Mouse (Mus musculus): ENCODE measurements around the gene Rpl39.
"Not testable (repeated sequence)": the region's sequence is repeated elsewhere in the genome, so short reads cannot be mapped to it uniquely, and the experiment has no call there.

The Rpl39 gene

DNA sequence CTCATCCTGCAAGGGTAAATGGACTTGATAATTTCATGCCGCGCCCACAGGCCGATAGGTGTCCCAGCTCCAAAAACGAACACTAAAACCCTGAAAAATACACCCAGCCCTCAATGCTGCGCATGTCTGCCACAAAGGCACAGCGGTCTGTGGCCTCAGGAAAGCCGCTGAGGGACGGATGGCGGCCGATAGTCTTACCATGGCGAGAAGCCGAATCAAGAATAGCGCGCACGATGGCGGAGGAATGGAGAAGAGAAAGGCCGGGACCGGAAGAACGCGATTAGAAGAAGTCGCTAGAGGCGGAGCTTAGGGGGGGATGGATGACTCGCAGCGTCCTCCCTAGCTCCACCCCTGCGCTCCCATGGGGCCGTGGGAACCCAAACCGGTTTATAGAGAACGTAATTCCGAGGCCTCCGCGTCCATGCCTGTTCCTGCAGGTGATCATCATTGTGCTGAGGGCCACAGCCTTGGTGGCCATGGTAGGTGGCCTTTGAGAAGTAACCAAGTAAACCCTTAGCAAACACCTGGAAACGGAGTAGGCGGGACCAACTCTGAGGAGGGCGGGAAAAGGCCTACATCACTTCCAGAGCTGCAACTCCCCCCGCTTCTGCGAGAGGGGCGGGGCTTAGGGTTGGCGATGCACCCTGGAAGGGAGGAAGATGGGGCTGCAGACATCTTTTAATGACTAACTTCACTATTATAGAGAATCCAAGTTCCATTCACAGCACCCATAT is at the start of gene Rpl39:
Rpl39 (minus strand) TSS at position 476 of the 734 bp plus-strand sequence.
- peak; percentile 84 for DNase-seq

DNA sequence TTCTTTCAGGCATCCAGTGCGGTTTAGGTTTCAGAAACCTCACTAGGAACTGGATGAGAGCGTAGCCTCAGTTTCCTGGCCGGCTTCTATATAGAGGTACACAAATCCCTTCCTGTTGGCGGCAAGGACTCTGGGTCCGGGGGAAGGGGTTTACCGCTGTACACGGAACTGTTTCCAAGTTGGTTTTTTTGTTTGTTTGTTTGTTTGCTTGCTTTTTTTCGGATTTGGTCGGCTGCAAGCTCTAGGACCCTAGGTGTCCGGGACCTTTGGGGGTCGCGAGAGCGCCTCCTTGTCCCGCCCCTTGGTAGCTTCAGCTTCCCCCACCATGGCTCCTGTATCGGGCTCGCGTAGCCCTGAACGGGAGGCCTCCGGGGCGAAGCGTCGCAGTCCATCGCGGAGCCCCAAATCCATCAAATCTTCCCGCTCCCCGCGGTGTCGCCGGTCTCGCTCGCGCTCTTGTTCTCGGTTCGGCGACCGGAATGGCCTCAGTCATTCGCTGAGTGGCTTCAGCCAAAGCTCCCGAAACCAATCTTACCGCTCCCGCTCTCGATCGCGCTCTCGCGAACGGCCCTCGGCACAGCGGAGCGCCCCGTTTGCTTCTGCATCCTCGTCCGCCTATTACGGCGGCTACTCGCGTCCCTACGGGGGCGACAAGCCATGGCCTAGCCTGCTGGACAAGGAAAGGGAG is 41.6 kb upstream of the Rpl39 start, which contains the start of gene Nkap:
Nkap (plus strand) TSS at position 125 of the 688 bp plus-strand sequence.
- DNase-seq: peak; percentile 74

DNA sequence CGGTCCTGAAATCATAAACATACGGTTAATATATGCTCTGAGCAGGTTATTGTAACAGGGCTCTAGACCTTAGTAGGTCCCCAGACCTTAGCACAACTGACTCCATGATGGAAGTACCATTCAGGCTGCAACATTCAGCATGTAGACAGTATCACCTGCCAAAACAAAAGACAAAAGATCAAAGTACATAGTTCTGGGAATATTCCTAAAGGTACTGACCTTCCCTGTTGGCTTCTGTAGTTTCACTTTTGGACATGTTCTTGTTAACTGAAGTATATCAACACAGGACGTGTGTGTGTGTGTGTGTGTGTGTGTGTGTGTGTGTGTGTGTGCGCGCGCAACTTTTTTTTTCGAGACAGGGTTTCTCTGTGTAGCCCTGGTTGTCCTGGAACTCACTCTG is 40.3 kb upstream of the Rpl39 start:
- DNase-seq: no peak

DNA sequence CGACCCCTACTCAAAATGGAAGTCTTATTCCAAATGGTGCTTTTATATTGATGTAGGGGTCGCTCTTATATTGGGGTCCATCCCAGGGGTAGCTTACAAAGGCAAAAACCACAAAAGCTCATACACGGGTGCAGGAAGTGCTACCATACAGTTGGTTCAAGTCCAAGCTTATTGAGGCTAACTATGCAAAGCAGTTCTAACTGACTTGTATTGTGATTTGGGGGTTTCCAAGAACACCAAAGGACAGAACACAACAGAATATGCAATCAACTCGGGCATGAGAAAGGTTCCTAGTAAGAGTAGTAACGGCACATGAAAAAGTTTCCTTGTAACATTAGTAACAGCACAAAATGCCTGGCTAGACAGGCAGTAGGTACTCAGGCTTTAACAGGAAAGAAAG is 35.0 kb upstream of the Rpl39 start:
- no peak for DNase-seq

DNA sequence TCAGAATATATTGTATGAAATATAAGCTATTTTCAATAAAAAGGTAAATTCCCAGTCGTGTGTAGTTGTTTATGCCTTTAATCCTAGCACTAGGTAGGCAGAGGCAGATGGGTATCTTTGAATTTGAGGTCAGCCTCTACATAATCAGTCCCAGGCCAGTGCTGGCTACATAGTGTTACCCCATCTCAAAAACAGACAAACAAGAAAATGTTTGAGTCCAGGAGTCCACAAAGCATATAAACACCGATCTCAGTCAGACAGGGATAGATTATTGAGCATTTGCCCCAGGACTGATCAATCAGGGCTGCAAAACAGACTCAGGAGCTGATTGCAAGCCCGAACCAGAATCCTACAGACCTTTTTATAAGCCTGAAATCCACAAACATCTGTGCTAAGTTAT is 34.4 kb upstream of the Rpl39 start:
- no peak for DNase-seq

DNA sequence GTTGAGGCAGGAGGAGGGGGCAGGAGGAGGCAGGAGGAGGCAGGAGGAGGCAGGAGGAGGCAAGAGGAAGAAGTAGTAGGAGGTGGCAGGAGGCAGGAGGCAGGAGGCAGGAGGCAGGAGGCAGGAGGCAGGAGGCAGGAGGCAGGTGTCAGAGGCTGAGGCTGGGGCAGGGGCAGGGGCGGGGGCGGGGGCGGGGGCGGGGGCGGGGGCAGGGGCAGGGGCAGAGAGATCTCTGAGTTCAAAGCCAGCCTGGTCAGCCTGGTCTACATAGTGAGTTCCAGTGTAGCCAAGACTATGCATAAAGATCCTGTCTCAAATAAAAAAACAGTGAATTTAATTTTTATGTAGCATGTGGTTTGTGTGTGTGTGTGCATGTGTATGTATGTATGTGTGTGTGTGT is 31.9 kb upstream of the Rpl39 start:
- DNase-seq: no peak

DNA sequence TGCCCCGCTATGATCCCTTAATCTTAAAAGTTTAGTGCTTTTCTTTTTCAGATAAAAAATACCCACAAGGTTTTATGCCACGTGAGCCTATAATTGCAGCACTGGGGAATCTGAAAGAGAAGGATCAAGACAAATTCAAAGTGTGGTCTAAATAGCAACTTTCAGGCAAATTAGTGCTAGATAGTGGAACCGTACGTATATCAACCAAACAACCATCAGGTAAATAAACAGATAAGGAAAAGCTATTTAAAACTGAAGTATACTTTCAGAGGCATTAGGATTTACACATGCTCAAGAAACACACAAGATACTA is 25.6 kb upstream of the Rpl39 start:
- no peak for DNase-seq

DNA sequence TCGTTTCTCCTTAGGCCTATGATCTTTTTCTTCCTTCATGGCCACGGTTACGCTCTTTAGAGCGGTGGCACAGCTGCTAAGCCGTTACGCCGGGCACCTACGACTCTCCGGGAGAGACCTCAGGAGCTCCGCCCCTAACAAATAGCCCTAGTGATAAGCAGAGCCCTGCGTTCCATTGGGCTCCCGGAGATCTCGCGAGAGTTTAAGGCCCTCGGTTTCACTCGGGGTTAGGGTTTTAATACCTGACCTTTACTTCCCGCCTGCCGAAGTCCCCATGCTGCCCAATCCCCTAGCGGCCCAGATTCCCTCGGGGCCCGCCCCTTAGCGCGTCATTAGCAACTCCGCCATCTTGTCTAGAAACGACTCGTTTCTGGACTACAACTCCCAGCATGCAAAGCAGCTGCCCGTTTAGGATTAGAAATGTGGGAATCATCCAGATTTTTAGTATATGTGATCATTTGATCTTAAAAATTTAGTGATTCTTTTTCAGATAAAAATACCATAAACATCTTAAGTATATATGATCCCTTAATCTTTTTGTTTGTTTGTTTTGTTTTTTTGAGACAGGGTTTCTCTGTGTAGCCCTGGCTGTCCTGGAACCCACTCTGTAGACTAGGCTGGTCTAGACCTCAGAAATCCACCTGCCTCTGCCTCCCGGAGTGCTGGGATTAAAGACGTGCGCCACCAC is 25.1 kb upstream of the Rpl39 start, which contains the start of gene Upf3b:
Upf3b (minus strand) TSS at position 130 of the 688 bp plus-strand sequence.
- peak; percentile 90 for DNase-seq

DNA sequence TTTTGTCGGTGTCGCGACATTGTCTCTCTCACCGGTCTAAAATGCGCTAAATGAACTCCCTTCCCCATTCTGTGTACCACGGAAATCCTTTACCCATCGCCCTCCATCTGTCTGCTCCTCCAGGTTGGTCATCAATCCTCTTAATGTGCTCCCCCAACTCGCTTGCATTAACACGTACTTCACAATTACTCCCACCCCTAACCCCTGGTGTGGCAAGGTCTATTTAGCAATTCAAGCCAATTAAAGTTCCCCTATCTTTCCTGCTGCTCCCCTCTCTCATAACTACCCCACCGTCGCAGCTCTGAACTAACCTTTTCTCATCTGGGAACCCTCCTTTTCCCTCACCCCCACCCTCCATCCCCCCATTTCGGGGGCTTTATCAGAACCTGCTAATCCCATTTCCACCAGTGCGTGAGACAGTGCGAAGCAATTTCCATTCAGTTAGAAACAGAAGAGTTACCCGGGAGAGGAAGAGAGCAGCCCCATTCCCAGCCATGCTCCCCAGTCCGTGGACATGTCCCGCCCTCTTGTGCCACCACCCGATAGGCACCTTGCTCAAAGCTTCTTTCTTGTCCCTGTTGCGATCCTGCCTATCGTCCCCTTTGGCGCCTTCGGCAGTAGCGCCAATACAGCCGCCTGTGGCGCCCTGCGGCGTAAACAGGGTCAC is 24.5 kb upstream of the Rpl39 start:
- DNase-seq: no peak

DNA sequence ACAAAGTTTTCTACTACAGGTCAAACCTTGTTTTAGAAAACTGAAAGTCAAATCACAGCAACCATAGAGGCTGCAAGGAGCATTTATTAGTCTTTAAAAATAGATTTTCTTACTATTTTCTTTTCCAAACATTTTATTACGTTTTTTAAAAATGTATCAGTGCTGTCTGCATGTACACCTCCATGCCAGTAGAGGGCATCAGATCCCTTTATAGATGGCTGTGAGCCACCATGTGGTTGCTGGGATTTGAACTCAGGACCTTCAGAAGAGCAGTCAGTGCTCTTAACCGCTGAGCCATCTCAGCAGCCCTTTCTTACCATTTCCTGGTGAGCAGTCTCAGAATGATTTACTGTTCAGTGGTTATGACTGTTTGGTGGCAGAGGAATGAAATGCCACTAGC is 18.6 kb upstream of the Rpl39 start:
- DNase-seq: no peak

DNA sequence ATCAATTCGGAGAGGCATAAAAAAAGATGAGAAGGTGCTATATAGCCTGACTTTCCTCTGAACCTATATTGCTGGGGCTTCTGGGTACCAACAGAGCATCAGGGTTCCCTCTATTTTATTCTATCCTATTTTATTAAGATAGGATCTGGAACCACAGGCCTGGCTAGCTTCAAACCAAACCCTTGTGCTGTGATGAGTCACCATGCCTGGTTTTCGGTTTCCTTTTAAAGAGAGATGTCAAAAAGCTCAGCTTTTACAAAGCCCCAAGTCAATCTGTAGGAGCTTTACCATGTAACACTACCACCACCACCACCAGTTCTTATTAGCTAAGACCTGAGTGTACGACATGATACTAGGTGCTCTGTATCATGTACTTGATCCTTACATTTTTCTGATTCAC is 13.5 kb upstream of the Rpl39 start:
- no peak for DNase-seq

DNA sequence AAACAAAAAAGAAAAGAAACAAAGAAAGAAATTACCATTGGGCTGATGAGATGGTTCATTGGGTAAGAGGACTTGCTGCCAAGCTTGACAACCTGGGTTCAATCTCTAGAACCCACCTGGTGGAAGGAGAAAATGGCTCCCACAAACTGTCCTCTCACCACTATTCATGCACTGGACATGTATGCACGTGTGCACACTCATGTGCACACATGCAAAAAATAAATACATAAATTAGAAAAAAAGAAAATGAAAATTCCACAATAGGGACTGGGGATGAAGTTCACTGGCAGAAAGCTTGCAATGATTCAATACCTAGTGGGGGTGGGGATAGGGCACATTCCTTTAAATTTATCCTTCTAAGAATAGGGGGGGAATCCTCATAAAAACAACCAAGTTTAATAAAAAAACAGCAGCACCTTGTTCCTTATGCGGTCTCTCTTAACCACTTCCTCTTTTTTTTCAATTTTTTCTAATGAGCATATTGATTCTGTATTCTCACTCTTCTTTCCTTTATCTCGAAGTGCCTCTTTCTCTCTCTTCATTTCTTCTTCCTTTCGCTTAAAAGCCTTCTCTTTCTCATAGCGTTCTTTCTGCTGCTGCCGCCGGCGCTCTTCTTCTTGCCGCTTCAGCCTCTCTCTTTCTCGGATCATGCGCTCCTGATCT is 10.0 kb upstream of the Rpl39 start:
- no peak for DNase-seq

DNA sequence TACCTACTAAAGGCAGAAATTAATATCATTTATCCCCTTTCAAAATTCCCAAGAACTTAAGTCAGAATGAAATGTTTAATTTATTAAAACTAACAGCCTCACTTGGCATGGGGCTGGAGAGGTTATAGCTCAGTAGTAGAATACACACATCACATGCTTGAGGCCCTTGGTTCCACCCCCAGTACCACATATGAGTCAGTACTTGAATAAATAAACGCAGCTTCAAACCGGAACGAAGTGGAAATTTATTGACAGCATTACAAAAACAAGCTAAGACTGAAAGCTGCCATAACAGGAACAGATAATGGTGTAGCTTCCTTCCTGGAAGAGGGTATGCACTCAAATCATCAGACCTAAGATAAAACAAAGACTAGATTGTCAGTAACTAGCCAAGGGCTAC is 6.3 kb upstream of the Rpl39 start:
- no peak for DNase-seq

DNA sequence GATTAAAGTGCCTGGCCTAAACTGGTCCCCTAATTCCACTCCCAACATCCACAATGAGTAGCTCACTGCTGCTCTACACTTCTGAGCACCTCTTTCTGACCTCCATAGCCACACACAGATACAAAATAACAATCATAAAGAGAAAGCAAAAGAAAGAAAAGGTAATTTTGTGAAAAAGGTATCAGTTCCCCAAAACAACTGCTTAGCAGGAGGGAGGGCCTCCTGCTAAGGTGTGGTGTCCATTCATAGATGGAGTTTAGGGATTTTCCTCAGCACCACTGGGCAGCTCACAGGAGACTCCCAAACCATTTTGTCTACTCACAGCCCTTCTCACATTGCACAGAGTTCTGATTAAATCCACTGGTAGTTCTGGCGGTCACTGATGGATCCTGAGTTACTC is 3.6 kb upstream of the Rpl39 start:
- DNase-seq: no peak

DNA sequence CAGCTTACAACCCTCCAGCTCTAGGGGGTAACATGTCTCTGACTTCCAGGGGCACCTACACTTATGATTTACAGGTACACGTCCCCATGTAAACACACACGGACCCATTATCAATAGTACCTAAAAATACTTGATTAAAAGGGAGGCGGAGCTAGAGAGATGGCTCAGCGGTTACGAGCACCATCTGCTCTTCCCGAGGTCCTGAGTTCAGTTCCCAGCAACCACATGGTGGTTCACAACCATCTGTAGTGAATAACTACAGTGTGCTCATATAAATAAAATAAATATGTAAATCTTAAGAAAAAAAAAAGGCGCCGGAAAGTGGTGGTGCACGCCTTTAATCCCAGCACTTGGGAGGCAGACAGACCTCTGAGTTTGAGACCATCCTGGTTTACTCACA is 463 bp upstream of the Rpl39 start:
- no peak for DNase-seq

DNA sequence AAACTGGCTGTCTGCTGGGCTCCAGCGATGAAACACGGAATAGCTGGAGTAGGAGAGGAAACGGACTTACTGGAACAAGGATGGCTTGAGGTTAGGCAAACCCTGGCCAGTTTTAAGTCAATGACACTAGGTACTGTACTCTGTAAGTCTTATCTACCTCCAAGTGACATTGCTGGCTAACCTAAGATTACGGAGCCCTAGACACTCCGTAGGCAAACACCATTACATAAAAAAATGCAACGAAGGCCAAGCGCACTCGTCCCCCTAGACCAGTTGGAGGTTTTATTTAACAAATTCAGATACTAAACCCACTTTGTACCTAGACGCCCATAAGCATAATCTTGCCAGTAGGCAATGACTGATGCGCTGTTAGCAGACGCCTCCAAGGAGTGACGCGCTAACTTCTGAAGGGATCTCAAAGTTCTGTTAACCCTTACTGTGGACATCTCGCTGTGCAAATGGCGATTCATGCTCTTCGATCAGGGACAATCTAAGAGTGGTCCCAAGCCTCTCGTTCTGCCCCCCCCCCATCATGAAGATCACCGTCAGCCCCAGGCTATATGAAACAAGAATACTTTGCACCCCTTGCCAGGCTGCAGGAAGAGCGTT is 780 bp downstream of the Rpl39 start:
- DNase-seq: peak; percentile 5

DNA sequence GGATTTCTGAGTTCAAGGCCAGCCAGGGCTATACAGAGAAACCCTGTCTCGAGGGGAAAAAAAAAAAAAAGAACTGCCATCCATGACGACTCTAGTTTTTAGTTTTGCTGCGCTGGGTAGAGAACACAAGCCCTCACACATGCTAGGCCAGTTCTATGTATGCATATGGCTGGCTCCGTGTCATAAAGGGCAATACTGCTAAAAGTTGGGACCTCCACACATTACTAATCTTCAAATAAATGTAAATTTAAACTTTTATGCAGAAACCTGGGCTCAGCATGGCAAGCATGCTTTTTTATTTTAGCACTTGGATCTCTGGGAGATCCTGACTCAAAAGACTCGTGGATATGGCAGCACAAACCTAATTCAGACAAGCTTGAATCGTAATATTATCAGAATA is 4.0 kb downstream of the Rpl39 start:
- no peak for DNase-seq

DNA sequence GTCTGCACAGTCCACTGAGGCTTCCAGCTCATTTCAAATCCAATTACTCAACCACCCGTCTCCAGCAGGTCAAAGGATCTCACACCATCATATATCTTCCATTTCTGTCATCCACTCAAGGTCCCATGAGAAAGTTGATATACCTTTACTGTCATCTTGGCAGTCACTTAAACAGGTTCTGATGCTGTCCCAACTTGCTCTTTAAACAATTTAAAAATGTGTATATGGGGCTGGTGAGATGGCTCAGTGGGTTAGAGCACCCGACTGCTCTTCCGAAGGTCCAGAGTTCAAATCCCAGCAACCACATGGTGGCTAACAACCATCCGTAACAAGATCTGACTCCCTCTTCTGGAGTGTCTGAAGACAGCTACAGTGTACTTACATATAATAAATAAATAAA is 4.9 kb downstream of the Rpl39 start:
- DNase-seq: not testable (repeated sequence)

DNA sequence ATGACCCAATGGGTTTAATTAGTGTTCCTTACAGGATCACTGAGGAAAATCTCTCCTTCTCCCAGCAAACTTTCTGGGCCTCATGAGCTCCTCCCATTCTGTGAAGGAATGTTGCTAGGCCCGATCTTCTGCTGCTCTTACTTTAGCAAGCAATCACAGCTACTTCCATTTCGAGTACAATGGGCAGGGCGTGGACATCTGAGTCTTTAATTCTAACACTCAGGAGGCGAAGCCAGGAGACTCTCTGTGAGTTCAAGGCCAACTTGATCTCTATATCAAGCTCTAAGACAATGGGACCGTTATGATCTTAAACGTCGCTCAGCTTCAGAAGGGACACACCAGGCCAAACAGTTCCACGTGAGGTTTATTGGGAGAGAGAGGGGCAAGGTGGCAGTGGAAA is 8.6 kb downstream of the Rpl39 start:
- DNase-seq: no peak

DNA sequence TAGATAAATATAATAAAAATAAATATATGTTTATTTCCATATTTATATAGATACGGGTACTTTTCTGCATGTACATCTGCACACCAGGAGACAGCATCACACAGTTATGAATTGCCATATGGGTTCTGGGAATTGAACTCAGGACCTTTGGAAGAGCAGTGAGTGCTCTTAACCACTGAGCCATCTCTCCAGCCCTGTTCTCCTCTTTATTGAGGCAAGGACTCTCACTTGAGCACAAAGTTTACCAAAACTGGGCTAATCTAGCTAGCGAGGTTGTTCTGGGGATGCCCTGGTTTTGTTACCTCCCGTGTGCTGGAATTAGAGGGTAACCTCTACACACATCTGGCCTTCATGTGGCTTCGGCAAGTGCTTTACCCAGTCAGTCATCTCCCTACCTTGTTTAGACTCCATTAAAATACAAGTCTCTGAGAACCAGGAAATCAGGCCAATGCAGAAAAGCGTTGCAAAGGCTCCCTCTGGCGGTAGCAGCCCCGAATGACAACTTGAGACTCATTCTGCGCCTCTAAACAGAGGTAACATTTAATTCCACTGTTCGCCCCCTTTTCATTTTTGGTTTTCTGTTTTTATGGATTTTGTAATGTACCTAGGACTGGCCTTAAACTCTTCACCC is 10.8 kb downstream of the Rpl39 start:
- DNase-seq: peak; percentile 59

DNA sequence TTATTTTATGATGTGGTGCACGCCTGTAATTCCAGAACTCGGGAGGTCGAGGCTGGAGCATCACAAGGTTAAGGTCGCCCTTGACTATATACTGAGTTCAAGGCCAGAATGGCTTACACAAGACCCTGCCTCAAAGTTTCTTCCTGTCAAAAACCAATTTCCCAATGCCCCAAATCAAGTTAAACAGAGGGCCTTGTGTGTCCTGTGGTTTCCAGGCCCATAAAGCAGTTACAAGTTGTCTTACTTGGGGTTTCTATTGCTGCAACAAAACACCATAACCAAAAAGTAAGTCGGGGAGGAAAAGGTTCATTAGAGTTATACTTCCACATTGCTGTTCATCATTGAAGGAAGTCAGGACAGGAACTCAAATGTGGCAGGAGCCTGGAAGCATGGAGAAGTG is 16.4 kb downstream of the Rpl39 start:
- DNase-seq: no peak

DNA sequence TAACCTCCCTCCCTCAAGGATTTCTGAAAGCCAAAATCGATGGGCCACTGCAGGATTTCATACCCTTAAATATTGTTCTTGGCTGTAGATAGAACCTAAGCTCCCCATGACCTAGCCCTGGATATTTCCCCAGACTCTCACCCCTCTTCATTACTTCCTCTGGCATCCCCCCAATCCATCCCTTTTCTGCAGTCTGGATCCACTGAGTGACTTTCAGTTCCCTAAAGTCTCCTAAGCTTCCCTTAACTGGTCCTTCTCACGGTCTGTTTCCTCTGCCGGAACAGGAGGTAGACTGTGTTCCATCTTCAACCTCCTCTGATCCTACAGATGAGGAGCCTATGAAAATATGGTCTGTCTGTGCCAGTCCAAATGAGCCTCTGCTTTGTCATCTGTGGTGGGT is 17.9 kb downstream of the Rpl39 start:
- no peak for DNase-seq
